Mouse (Mus musculus) activated CD4-positive, CD25-positive, alpha-beta regulatory T cell, adult 4 months (primary cell): ENCODE results near the gene Gm13698. TPM values are rescaled to one million over a fixed set of nuclear protein-coding genes. Genes with fewer than 3 reads are reported as not detected.
A peak's percentile ranks its signal among the peaks of the same experiment; 100 is the strongest.
"Not testable (repeated sequence)": the region's sequence is repeated elsewhere in the genome, so short reads cannot be mapped to it uniquely, and the experiment has no call there.

Experiments
- ATAC-seq: one replicate; pipeline ENCODE4 v1.8.0; 2017
- polyA plus RNA-seq, 2 experiments: library from polyadenylated mRNA; unstranded; fragments of 100-300 nt; shearing (Covaris generic); gene quantifications; one replicate each; pipeline ENCODE4 v1.2.1; 2017

Gm13698 gene
- polyA plus RNA-seq, result not detected

DNA sequence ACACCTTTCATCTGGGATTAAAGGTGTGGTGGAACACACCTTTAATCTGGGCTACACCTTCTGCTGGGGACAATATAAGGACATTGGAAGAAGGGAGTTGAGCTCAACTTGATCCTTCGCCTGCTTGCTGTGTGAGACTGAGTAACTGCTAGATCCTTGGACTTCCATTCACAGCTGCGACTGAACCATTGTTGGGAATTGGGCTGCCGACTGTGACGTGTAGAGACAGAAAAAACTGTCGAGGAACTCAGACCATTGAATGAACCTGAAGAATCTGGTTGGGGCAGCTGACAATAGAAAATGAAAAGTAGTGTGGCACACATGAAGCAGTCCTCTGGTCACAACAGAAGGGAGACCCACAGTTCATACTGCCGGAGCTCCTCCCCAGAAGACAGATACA is at the start of gene Gm13698:
TSS of gene Gm13698 (plus strand) at position 301 of the 400 bp plus-strand sequence.
- ATAC-seq, result not testable (repeated sequence)

DNA sequence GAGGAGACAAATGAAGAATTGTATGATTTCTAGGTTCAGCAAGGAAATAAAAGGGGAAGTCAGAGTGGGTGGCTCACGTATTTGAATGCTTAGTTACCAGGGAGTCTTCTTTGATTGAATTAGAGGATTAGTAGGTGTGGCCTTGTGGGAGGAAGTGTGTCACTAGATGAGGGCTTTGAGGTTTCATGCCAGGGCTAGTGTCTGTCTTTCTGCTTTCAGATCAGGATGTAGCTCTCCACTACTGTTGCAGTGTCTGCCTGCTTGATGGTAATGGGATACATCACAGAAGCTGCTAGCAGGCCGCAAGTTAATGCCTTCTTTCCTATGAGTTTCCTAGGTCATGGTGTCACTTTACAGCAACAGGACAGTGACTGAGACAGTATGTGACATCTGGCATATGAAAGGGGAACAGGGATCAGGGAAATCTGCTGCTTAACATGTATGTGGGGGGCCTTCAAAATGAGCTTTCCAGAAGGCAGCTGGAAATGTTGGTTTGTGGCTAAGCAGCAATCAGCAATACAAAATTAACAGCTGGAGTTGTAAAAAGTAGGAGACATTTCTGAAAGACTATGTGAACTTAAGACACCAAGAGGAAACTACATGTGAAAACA is 25.9 kb upstream of the Gm13698 start:
- ATAC-seq, result peak; percentile 97

DNA sequence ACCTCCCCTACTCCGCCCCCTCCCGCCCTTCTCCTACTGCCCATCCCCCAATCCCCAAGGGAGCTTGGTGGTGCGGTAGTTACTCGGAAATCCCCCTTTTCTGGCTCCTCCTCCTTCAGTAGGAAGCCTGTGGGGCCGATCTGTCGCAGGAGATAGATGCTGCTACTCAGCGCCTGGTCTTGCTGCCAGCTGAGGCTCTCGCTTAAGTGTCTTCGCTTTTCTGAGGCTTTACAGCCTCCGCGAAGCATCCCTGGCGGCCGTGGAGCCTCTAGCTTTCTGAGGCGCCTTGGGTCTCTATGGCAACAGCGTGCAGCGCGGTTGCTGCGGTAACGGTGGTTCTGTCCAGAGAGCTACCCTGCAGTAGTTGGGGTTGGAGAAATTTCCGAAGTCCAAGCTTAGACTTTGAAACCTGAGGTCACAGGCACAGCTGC is 14.5 kb upstream of the Gm13698 start, which contains the start of gene Zswim2:
TSS of gene Zswim2 (minus strand) at position 298 of the 431 bp plus-strand sequence.
- peak; percentile 61 for ATAC-seq

DNA sequence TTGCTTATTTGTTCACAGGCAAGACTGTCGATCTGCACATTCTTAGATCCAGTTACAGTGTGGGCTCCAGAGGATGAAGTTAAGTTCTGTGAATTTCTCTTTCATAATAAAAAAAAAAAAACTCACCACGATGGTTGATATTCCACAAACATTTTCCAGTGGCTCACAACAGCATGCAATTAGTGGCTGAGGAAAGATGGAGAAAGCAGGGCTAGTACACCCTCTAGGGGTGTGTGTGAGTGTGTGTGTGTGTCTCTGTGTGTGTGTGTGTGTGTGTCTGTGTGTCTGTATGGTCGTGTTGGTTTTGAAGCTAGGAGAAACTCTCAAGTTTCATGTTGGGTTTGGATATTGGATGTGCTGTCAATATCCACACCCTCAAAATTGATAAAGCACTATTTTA is 14.1 kb upstream of the Gm13698 start:
- peak; percentile 43 for ATAC-seq

DNA sequence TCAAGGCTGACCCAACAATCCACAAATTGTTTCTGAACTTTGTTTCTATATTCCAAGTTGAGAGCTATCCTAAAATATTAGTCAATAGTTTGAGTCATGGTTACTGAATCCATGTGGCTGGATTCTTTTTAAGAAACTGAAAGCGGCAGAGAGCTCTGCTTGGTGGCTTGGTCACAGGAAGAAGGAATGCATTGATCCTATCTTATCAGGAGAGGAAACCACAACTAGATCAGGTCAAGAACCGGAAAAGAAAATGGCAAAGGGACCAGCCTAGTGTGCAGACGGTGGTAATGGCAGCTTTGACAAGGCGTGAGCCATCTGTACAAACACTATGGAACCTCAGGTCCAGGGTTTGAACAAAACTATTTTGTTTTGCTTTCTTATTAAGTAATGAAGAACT is 13.7 kb upstream of the Gm13698 start:
- no peak for ATAC-seq

DNA sequence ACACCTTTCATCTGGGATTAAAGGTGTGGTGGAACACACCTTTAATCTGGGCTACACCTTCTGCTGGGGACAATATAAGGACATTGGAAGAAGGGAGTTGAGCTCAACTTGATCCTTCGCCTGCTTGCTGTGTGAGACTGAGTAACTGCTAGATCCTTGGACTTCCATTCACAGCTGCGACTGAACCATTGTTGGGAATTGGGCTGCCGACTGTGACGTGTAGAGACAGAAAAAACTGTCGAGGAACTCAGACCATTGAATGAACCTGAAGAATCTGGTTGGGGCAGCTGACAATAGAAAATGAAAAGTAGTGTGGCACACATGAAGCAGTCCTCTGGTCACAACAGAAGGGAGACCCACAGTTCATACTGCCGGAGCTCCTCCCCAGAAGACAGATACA is 5.7 kb downstream of the Gm13698 start, which contains the start of gene Gm13693:
TSS of gene Gm13693 (plus strand) at position 301 of the 400 bp plus-strand sequence.
- ATAC-seq, result not testable (repeated sequence)

DNA sequence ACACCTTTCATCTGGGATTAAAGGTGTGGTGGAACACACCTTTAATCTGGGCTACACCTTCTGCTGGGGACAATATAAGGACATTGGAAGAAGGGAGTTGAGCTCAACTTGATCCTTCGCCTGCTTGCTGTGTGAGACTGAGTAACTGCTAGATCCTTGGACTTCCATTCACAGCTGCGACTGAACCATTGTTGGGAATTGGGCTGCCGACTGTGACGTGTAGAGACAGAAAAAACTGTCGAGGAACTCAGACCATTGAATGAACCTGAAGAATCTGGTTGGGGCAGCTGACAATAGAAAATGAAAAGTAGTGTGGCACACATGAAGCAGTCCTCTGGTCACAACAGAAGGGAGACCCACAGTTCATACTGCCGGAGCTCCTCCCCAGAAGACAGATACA is 11.5 kb downstream of the Gm13698 start, which contains the start of gene Gm13695:
TSS of gene Gm13695 (plus strand) at position 301 of the 400 bp plus-strand sequence.
- ATAC-seq, result not testable (repeated sequence)

DNA sequence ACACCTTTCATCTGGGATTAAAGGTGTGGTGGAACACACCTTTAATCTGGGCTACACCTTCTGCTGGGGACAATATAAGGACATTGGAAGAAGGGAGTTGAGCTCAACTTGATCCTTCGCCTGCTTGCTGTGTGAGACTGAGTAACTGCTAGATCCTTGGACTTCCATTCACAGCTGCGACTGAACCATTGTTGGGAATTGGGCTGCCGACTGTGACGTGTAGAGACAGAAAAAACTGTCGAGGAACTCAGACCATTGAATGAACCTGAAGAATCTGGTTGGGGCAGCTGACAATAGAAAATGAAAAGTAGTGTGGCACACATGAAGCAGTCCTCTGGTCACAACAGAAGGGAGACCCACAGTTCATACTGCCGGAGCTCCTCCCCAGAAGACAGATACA is 17.3 kb downstream of the Gm13698 start, which contains the start of gene Gm13696:
TSS of gene Gm13696 (plus strand) at position 301 of the 400 bp plus-strand sequence.
- not testable (repeated sequence) for ATAC-seq

DNA sequence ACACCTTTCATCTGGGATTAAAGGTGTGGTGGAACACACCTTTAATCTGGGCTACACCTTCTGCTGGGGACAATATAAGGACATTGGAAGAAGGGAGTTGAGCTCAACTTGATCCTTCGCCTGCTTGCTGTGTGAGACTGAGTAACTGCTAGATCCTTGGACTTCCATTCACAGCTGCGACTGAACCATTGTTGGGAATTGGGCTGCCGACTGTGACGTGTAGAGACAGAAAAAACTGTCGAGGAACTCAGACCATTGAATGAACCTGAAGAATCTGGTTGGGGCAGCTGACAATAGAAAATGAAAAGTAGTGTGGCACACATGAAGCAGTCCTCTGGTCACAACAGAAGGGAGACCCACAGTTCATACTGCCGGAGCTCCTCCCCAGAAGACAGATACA is 23.1 kb downstream of the Gm13698 start, which contains the start of gene Gm13694:
TSS of gene Gm13694 (plus strand) at position 301 of the 400 bp plus-strand sequence.
- ATAC-seq, result not testable (repeated sequence)

DNA sequence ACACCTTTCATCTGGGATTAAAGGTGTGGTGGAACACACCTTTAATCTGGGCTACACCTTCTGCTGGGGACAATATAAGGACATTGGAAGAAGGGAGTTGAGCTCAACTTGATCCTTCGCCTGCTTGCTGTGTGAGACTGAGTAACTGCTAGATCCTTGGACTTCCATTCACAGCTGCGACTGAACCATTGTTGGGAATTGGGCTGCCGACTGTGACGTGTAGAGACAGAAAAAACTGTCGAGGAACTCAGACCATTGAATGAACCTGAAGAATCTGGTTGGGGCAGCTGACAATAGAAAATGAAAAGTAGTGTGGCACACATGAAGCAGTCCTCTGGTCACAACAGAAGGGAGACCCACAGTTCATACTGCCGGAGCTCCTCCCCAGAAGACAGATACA is 28.9 kb downstream of the Gm13698 start, which contains the start of gene Gm13697:
TSS of gene Gm13697 (plus strand) at position 301 of the 400 bp plus-strand sequence.
- ATAC-seq, result not testable (repeated sequence)

DNA sequence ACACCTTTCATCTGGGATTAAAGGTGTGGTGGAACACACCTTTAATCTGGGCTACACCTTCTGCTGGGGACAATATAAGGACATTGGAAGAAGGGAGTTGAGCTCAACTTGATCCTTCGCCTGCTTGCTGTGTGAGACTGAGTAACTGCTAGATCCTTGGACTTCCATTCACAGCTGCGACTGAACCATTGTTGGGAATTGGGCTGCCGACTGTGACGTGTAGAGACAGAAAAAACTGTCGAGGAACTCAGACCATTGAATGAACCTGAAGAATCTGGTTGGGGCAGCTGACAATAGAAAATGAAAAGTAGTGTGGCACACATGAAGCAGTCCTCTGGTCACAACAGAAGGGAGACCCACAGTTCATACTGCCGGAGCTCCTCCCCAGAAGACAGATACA is 34.8 kb downstream of the Gm13698 start, which contains the start of gene Gm13691:
TSS of gene Gm13691 (plus strand) at position 301 of the 400 bp plus-strand sequence.
- not testable (repeated sequence) for ATAC-seq

DNA sequence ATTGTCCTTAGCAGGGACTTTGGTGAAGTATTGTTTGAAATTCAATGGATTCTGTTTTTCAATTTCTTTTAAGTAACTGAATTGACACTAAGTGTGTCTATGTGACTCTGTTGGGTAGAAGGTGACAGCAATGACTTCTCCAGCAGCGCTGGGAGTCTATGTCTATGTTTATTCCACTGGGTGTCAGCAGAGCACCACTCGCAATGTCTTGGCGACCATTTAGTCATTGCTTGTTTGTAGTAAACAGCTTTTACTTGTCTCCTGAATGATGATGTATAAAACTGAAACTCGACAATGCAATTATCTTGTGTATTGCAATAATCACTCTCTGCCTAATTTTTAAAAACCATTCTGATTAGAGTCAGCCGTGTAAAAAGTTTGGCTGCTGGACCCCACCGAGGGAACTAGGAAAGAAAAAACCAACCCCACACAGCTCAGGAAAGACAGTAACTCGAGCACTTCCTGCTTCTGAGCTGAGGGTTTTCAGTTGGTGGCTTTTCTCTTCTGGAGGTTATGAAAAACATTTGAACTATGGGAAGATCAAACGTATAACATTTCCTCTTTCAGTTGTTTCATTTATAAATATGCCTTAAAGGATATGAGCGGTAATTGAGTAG is 38.3 kb downstream of the Gm13698 start:
- ATAC-seq, result peak; percentile 99

DNA sequence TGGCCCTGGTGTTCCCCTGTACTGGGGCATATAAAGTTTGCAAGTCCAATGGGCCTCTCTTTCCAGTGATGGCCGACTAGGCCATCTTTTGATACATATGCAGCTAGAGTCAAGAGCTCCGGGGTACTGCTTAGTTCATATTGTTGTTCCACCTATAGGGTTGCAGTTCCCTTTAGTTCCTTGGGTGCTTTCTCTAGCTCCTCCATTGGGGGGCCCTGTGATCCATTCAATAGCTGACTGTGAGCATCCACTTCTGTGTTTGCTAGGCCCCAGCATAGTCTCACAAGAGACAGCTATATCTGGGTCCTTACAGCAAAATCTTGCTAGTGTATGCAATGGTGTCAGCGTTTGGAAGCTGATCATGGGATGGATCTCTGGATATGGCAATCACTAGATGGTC is 39.0 kb downstream of the Gm13698 start:
- not testable (repeated sequence) for ATAC-seq

Other genes with a start within 250 kb of the Gm13698 start
- gene Itgav, start 231.3 kb upstream of the Gm13698 start, polyA plus RNA-seq, result 10 to 100 TPM; 44.3 to 71.5 TPM
- under 1 TPM; 0.20 to 0.65 TPM for gene Fam171b, start 143.1 kb upstream of the Gm13698 start, polyA plus RNA-seq
- not detected for gene Zswim2, start 14.5 kb upstream of the Gm13698 start, polyA plus RNA-seq
- not detected for gene Gm13693, start 5.8 kb downstream of the Gm13698 start, polyA plus RNA-seq
- not detected for gene Gm13695, start 11.6 kb downstream of the Gm13698 start, polyA plus RNA-seq
- not detected for gene Gm13696, start 17.4 kb downstream of the Gm13698 start, polyA plus RNA-seq
- gene Gm13694, start 23.2 kb downstream of the Gm13698 start, polyA plus RNA-seq, result not detected
- not detected for gene Gm13697, start 29.1 kb downstream of the Gm13698 start, polyA plus RNA-seq
- not detected for gene Gm13691, start 34.9 kb downstream of the Gm13698 start, polyA plus RNA-seq